Mouse (Mus musculus): ENCODE data around the gene Mrps24. TPM values are rescaled to one million over a fixed set of nuclear protein-coding genes. Genes with fewer than 3 reads are reported as not detected.

Mrps24 gene
- polyA plus RNA-seq, 1 experiment, result 49.7 TPM

DNA sequence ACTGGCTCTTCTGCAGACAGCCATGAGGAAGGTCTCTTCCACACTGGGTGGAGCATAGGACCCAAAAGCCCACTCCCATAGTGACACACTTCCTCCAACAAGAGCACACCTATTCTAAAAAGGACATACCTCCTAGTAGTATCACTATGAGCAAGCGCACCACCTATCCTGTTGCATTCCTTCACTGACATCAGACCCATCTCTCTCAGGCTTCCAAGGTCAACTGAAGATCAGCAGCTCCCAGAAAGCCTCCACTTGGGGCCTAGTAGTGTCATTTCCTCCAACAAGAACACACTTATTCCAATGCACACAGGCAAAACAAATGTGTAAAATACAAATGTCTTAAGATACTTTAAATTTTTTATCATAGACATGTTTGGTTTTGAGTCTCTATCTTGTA is 13.7 kb downstream of the Mrps24 start:
- TF ChIP-seq CTCF (IDR thresholded peaks at IDR 0.05; ENCODE audit: control insufficient read depth, insufficient read depth, low read length), result no peak
- TF ChIP-seq POLR2A (IDR thresholded peaks at IDR 0.05; ENCODE audit: borderline replicate concordance, control insufficient read depth, low read depth, low read length), result no peak
- Histone ChIP-seq H3K27ac (ENCODE audit: control insufficient read depth, insufficient read depth, low read depth, low read length, poor library complexity) (no peak overlapping the region), H3K4me3 (replicated peaks; ENCODE audit: control insufficient read depth, low read depth, low read length) (no peak overlapping the region), H3K4me1 (ENCODE audit: control insufficient read depth, insufficient read depth, low read length) (no peaks in the 10 kb centered on the region; the same call in 1 of the 2 replicates)
- WGBS, result 97% methylated on average over 1 of the region's 1 CpGs

DNA sequence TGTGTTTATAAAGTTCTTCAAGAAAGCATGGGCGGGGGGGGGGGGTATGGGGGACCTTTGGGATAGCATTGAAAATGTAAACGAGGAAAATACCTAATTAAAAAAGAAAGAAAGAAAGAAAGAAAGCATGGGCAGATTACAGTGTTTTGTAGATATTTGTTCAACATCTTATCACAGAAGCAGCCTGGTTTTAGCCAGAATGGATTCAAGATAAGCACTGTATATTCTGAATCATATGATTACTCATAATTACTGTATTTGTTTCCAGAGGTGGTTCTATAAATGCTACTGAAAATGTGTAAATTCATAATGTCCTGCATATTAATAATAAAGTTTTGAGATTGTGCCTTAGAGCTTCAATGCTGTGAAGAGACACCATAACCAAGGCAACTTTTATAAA is 14.2 kb downstream of the Mrps24 start:
- 69% methylated on average over 2 of the region's 2 CpGs for WGBS
- H3K4me3 ChIP-seq (replicated peaks; ENCODE audit: control insufficient read depth, low read depth, low read length), result no peak overlapping the region
- H3K27ac ChIP-seq (ENCODE audit: control insufficient read depth, insufficient read depth, low read depth, low read length, poor library complexity), result no peak overlapping the region
- TF ChIP-seq CTCF (IDR thresholded peaks at IDR 0.05; ENCODE audit: control insufficient read depth, insufficient read depth, low read length), result no peak
- TF ChIP-seq POLR2A (IDR thresholded peaks at IDR 0.05; ENCODE audit: borderline replicate concordance, control insufficient read depth, low read depth, low read length), result no peak
- H3K4me1 ChIP-seq (ENCODE audit: control insufficient read depth, insufficient read depth, low read length), result no peaks in the 10 kb centered on the region; the same call in 1 of the 2 replicates

GRCm38 (mm10) chr11:5700808-5701207 is 14.7 kb downstream of the Mrps24 start:
- TF ChIP-seq CTCF (IDR thresholded peaks at IDR 0.05; ENCODE audit: control insufficient read depth, insufficient read depth, low read length), result no peak
- TF ChIP-seq POLR2A (IDR thresholded peaks at IDR 0.05; ENCODE audit: borderline replicate concordance, control insufficient read depth, low read depth, low read length), result no peak
- 59% methylated on average over 7 of the region's 7 CpGs for WGBS
- Histone ChIP-seq H3K4me1 (ENCODE audit: control insufficient read depth, insufficient read depth, low read length) (no peaks in the 10 kb centered on the region), H3K4me3 (replicated peaks; ENCODE audit: control insufficient read depth, low read depth, low read length) (no peak overlapping the region), H3K27ac (ENCODE audit: control insufficient read depth, insufficient read depth, low read depth, low read length, poor library complexity) (no peak overlapping the region)

GRCm38 (mm10) chr11:5691775-5692174 is 23.7 kb downstream of the Mrps24 start:
- Histone ChIP-seq H3K4me3 (replicated peaks; ENCODE audit: control insufficient read depth, low read depth, low read length) (no peak overlapping the region), H3K4me1 (ENCODE audit: control insufficient read depth, insufficient read depth, low read length) (no peaks in the 10 kb centered on the region), H3K27ac (ENCODE audit: control insufficient read depth, insufficient read depth, low read depth, low read length, poor library complexity) (no peak overlapping the region)
- 52% methylated on average over 7 of the region's 7 CpGs for WGBS
- no peak for TF ChIP-seq CTCF (IDR thresholded peaks at IDR 0.05; ENCODE audit: control insufficient read depth, insufficient read depth, low read length)
- no peak for TF ChIP-seq POLR2A (IDR thresholded peaks at IDR 0.05; ENCODE audit: borderline replicate concordance, control insufficient read depth, low read depth, low read length)

DNA sequence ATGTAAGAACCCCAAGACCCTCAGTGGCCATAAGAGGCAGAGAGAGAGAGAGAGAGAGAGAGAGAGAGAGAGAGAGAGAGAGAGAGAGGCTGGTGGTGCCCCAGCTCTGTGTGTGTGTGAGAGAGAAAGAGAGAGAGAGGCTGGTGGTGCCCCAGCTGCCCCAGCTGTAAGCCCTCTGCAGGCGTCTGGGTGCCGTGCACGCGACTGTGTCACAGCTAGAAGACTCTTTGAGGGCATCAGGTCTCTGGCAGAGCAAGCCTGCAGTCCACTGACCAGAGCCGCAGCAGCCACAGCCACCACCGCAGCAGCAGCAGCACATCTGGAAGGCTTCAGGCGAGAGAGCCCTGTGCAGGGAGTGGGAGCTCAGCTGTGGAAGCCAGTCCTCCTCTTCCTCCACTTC is 31.2 kb downstream of the Mrps24 start:
- TF ChIP-seq CTCF (IDR thresholded peaks at IDR 0.05; ENCODE audit: control insufficient read depth, insufficient read depth, low read length) (no peak), POLR2A (IDR thresholded peaks at IDR 0.05; ENCODE audit: borderline replicate concordance, control insufficient read depth, low read depth, low read length) (no peak)
- no peaks in the 10 kb centered on the region for H3K4me1 ChIP-seq (ENCODE audit: control insufficient read depth, insufficient read depth, low read length)
- no peak overlapping the region for H3K27ac ChIP-seq (ENCODE audit: control insufficient read depth, insufficient read depth, low read depth, low read length, poor library complexity)
- 47% methylated on average over 7 of the region's 7 CpGs for WGBS
- no peak overlapping the region for H3K4me3 ChIP-seq (replicated peaks; ENCODE audit: control insufficient read depth, low read depth, low read length)

- Histone ChIP-seq H3K4me1 (ENCODE audit: control insufficient read depth, insufficient read depth, low read length) (no peaks in the 10 kb centered on the region), H3K4me3 (replicated peaks; ENCODE audit: control insufficient read depth, low read depth, low read length) (no peak overlapping the region), H3K27ac (ENCODE audit: control insufficient read depth, insufficient read depth, low read depth, low read length, poor library complexity) (no peak overlapping the region)
- TF ChIP-seq CTCF (IDR thresholded peaks at IDR 0.05; ENCODE audit: control insufficient read depth, insufficient read depth, low read length), result no peak
- TF ChIP-seq POLR2A (IDR thresholded peaks at IDR 0.05; ENCODE audit: borderline replicate concordance, control insufficient read depth, low read depth, low read length), result no peak
- 62% methylated on average over 6 of the region's 6 CpGs for WGBS
These were observed 32.9 kb downstream of the Mrps24 start for GRCm38 (mm10) chr11:5682541-5682940.

Other genes starting within 250 kb of the Mrps24 start
- gene Xbp1, start 195.0 kb downstream of the Mrps24 start, polyA plus RNA-seq (2011; ENCODE audit: insufficient read depth, insufficient read length, low replicate concordance, missing spikeins), result 24.1 and 52.1 TPM in 2 replicates
- gene Ccdc117, start 173.5 kb downstream of the Mrps24 start, polyA plus RNA-seq (2011; ENCODE audit: insufficient read depth, insufficient read length, low replicate concordance, missing spikeins), result 4.9 and 9.5 TPM in 2 replicates
- gene Ankrd36, start 146.0 kb downstream of the Mrps24 start, polyA plus RNA-seq (2011; ENCODE audit: insufficient read depth, insufficient read length, low replicate concordance, missing spikeins), result 2.1 TPM in 1 of 2 replicates, not detected in the other
- 4.8 and 6.3 TPM in 2 replicates for gene Urgcp, start 46.7 kb upstream of the Mrps24 start, polyA plus RNA-seq (2011; ENCODE audit: insufficient read depth, insufficient read length, low replicate concordance, missing spikeins)
- 48.8 and 72.4 TPM in 2 replicates for gene Dbnl, start 72.8 kb upstream of the Mrps24 start, polyA plus RNA-seq (2011; ENCODE audit: insufficient read depth, insufficient read length, low replicate concordance, missing spikeins)
- gene Pgam2, start 88.1 kb upstream of the Mrps24 start, polyA plus RNA-seq (2011; ENCODE audit: insufficient read depth, insufficient read length, low replicate concordance, missing spikeins), result 3.9 and 8.6 TPM in 2 replicates
- gene Polm, start 122.3 kb upstream of the Mrps24 start, polyA plus RNA-seq (2011; ENCODE audit: insufficient read depth, insufficient read length, low replicate concordance, missing spikeins), result 16.8 and 42.5 TPM in 2 replicates
- gene Aebp1, start 146.3 kb upstream of the Mrps24 start, polyA plus RNA-seq (2011; ENCODE audit: insufficient read depth, insufficient read length, low replicate concordance, missing spikeins), result 0.84 and 2.3 TPM in 2 replicates
- 13.9 and 19.9 TPM in 2 replicates for gene Pold2, start 162.6 kb upstream of the Mrps24 start, polyA plus RNA-seq (2011; ENCODE audit: insufficient read depth, insufficient read length, low replicate concordance, missing spikeins)
- gene Myl7, start 183.1 kb upstream of the Mrps24 start, polyA plus RNA-seq (2011; ENCODE audit: insufficient read depth, insufficient read length, low replicate concordance, missing spikeins), result not detected in 2 replicates
- gene Gck, start 234.4 kb upstream of the Mrps24 start, polyA plus RNA-seq (2011; ENCODE audit: insufficient read depth, insufficient read length, low replicate concordance, missing spikeins), result 2.8 and 3.7 TPM in 2 replicates
- gene Ykt6, start 240.0 kb upstream of the Mrps24 start, polyA plus RNA-seq (2011; ENCODE audit: insufficient read depth, insufficient read length, low replicate concordance, missing spikeins), result 24.6 and 30.8 TPM in 2 replicates